In genomic region chr15:81586466-81586865, GRCm38 (mm10) we compare ENCODE assay signal across 8 mouse cellular contexts. TPM values are rescaled to one million over a fixed set of nuclear protein-coding genes. Genes with fewer than 3 reads are reported as not detected.
DNase-seq lines count a peak whose midpoint lies in the region; ATAC-seq and TF ChIP-seq lines count a peak whose summit lies in the region.

No protein-coding gene starts in this region.

- no peaks in the 10 kb centered on the region for H3K9me3 ChIP-seq in heart, embryonic 15.5 days (replicated peaks)
- no peaks in the 10 kb centered on the region for H3K9me3 ChIP-seq in lung, postnatal 0 days (ENCODE audit: low read length)

- under 1% methylated on average over 28 of the region's 28 CpGs for WGBS in heart, embryonic 15.5 days
- under 1% methylated on average over 28 of the region's 28 CpGs for WGBS in lung, postnatal 0 days

- peak overlapping the region; percentile 99 for H3K9ac ChIP-seq in heart, embryonic 15.5 days
- peak overlapping the region; percentile 100 for H3K9ac ChIP-seq in lung, postnatal 0 days (replicated peaks; ENCODE audit: low read depth)

- H3K4me1 ChIP-seq in heart, embryonic 15.5 days (replicated peaks): peaks cover 20% of the 10 kb centered on the region
- peaks cover 3% of the 10 kb centered on the region; the same call in 1 of the 2 replicates for H3K4me1 ChIP-seq in lung, postnatal 0 days (ENCODE audit: insufficient read depth, low read depth, low read length)

- TF ChIP-seq CTCF in lung, postnatal 0 days (IDR thresholded peaks at IDR 0.05): no peak

- DNase-seq in heart, adult 18-20 months: no peak
- DNase-seq in adipocyte (ENCODE audit: low spot score): peak; percentile 52
- DNase-seq in forelimb bud, embryonic 11.5 days (ENCODE audit: low read depth, low spot score): peak; percentile 10
- no peak for DNase-seq in lung, postnatal 0 days (ENCODE audit: low spot score)
- no peak for DNase-seq in ovary, adult 18-20 months (ENCODE audit: low spot score)
- no peak for DNase-seq in ovary, postnatal 36 days (ENCODE audit: low spot score)
- no peak for DNase-seq in cerebellum, adult 9-11 months

- peak overlapping the region; percentile 100 for H3K27ac ChIP-seq in heart, embryonic 15.5 days
- peak overlapping the region; percentile 100 for H3K27ac ChIP-seq in lung, postnatal 0 days (ENCODE audit: low read length)

- TF ChIP-seq EP300 in lung, postnatal 0 days (IDR thresholded peaks at IDR 0.05): no peak

- H3K27me3 ChIP-seq in heart, embryonic 15.5 days: no peaks in the 10 kb centered on the region
- no peaks in the 10 kb centered on the region for H3K27me3 ChIP-seq in lung, postnatal 0 days (replicated peaks; ENCODE audit: insufficient read depth, low read length)

- no peaks in the 10 kb centered on the region for H3K36me3 ChIP-seq in heart, embryonic 15.5 days
- no peaks in the 10 kb centered on the region for H3K36me3 ChIP-seq in lung, postnatal 0 days (ENCODE audit: insufficient read depth, low read length)

- no peak for ATAC-seq in heart, embryonic 15.5 days (replicated peaks; ENCODE audit: insufficient number of reproducible peaks, insufficient read depth, low FRiP score, low read depth)
- ATAC-seq in lung, postnatal 0 days: no peak

- peak overlapping the region; percentile 99 for H3K4me3 ChIP-seq in heart, embryonic 15.5 days
- H3K4me3 ChIP-seq in lung, postnatal 0 days (ENCODE audit: low read depth, low read length): peak overlapping the region; percentile 99

- peak overlapping the region; percentile 63 for H3K4me2 ChIP-seq in heart, embryonic 15.5 days
- H3K4me2 ChIP-seq in lung, postnatal 0 days (replicated peaks; ENCODE audit: low read depth, low read length): peak overlapping the region; percentile 68

RNA-seq across cellular contexts. Expression of gene Ep300, which starts 1.3 kb away (rescaled TPM):
- 9.4 and 12.6 TPM in 2 replicates for polyA plus RNA-seq in heart, embryonic 15.5 days (2015; fragmentation: Nextera tagmentation; extraction: Ambion mirVana)
- total RNA-seq in heart, adult 18-20 months (2021): 10 to 100 TPM; 40.7 to 42.1 TPM
- polyA plus RNA-seq in lung, postnatal 0 days (2015; fragmentation: Nextera tagmentation; extraction: Ambion mirVana): 8.5 and 10.6 TPM in 2 replicates

Comparison
In these comparisons a context has a peak if more than half of its experiments do, and no peak if none do; other contexts are left out.
1. DNase-seq: peak in adipocyte (single experiment) and forelimb bud, embryonic 11.5 days (single experiment); none in heart, adult 18-20 months (0 of 2), lung, postnatal 0 days (single experiment), ovary, adult 18-20 months (single experiment), ovary, postnatal 36 days (single experiment) and cerebellum, adult 9-11 months (single experiment).